Mouse (Mus musculus): ENCODE results near the gene Slc1a3.
A peak's percentile ranks its signal among the peaks of the same experiment; 100 is the strongest.

The Slc1a3 gene

DNA sequence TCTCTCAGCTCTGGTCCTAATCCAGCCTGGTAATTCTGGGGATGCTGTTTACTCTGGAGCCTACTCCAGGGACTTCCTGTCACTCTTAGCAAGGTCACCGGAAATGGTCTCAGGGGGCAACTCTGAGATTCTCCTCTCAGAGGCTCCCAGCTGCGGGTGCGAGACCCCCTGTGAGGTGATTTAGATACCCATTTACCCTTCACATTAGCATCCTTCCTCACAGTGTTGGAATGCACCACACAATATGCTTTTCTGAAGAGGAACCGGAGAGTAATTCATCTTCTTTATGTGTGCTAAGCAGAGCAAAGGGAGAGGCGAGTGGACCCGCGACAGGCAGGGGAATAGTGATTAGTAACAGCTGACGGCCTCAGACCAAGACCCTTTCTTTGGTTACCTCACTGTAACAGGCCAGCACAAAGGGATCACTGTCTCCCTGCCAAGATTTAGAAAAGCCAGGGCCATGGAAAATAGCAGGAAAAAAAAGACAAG lies 51.0 kb downstream of the Slc1a3 start:
- DNase-seq (ENCODE audit: low read depth, low spot score), result peak; percentile 12

DNA sequence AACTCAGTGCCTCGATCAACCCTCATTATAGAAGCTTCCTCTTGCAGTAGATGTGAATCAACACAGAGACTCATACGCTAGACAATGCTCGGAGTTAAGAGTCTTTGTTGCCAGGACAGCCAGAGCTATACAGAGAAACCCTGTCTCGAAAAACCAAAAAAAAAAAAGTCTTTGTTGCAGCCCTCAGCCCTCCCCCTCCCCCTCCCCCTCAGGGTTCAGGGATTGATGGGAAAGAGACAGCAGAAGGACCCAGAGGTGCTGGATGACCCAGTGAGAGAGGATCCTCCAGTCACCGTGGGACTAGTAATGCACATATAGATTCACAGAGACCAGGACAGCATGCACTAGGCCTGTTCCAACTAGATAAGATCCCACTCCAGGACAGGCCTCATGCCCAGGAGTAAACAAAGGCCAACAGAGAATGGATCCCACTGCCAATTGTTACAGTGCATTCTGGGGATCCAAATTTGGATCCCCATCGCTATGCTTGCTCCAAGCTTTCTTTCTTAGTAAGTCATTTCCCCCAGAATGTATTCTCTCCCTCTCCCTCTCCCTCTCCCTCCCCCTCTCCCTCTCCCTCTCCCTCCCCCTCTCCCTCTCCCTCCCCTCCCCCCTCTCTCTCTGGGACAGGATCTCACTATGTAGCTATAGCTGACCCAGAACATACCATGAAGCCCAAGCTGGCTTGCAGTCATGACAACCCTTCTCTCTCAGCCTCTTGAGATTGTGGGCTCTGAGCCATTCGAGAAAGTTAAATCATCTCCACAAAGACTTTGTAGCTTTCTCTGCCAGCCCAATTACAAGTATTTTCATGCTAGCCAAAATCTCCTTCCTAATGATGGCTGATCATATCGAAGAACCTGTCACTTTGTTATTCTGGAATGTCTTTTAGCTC lies 52.2 kb downstream of the Slc1a3 start:
- no peak for DNase-seq (ENCODE audit: low read depth, low spot score)

DNA sequence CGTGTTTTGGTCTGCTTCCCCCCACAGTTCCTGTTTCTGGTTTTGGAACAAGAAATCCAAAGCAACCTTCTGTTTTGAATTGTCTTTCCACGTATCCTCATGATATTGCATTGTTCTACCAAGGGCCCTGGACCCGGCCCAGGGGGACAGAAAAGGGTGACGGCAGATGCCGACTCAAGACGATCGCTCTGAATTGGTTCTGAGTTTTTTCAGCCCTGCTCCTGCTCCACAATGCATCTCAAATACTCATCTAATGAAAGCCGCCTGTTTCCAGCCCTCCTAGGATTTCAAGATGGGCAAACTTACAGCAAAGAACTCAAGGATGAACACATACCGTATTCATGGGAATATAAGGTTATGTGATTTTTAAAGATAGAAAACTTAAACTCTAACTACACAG lies 55.3 kb downstream of the Slc1a3 start:
- DNase-seq (ENCODE audit: low read depth, low spot score), result no peak

DNA sequence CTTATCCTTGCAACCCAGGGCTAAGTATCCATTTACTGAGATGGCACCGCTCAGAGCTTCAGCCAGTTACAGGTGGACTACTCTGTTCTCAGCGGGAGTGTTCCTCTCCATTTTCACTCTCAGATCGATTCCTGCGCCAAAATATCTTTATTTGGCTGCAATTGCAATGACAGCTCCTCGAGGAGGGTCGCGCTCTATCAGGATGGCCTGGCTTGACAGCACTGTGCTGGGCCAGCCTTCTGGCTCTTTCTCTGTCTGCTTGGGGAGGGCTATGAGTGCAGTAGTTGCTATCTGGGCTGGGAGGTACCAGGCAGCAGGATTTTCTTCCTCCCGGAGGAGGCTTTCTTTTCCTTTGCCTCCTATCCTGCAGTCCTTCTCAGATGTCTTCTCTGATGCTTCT lies 57.9 kb downstream of the Slc1a3 start:
- DNase-seq (ENCODE audit: low read depth, low spot score), result no peak

DNA sequence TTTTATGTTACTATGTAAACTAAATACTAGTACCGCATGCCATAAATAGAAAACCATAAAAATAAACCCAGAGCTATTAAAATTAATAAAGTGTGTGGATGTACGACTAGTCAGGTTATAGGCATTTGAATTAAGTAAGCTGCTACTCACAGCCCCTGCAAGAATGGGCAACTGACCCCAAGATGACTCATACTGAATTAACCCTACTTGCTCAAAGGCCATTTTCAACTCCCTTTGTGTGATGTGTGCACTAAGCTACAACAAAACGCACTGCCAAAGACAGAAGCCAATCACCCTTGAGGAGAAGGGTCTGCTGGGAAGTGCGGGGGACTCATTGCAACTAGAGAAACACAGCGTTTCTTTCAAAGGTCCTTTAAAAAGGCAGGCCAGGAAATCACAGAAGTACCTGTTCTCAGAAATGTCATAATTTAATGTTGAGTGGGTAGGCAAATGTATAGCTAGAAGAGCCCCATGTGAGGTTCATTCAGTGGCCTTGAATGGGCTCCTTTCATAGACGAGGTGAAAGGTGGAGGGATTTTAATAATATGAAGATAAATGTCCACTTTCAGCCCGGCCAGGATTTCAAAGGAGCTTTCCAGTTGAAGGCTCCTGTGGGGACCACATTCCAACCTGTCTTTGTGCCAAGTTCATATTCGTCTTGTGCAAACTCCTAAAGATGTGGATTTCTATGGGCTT lies 66.4 kb downstream of the Slc1a3 start:
- no peak for DNase-seq (ENCODE audit: low read depth, low spot score)

DNA sequence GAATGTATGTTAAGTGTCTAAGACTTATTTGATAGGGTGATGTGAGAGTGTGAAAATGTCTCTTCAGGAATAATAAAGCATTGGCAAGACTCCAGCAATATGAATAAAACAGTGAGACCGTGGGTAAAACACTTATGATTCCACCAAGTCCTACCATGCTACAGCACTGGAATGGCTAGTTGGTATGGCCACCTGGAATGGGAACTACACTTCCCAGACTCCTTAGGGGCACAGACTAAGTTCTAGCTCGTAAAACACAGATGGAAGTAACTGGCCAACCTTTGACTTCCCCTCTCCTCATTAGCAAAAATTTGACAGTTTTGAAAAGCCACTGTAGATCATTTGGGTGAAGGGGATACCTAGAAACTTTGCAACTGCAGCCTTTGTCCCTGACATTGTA lies 70.7 kb downstream of the Slc1a3 start:
- no peak for DNase-seq (ENCODE audit: low read depth, low spot score)

DNA sequence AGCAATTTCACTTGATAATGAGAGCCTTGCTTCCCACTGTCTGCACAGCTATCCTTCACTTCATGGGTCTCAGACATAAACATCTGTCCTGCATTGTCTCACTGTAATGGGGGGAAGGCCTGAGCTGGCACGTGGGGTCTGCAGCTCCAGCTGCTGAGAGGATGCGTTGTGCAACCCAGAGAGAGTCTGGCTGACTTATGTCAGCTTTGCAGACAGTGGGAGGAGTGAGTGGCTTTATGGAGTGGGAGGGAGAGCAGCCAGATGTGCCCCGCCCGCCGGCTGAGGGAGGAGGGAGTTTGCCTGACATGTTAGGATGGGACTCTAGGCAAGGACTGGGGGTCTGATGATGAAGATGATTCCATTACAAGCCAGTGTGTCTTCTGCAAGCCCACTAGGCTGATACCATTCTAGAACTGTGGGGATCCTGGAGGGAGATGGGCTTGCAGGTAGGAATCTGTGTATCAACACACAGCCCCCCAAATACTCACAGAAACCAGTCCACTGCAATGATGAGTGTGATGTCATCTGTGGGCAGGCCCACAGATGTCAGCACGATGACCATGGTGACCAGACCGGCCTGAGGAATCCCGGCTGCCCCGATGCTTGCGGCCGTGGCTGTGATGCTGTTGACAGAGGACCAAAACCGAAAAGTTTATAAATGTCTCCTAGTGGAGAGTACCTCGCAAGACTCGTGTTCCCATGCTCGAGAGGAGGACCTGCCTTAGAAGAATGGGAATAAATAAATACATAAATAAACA lies 71.8 kb downstream of the Slc1a3 start:
- DNase-seq (ENCODE audit: low read depth, low spot score), result no peak

DNA sequence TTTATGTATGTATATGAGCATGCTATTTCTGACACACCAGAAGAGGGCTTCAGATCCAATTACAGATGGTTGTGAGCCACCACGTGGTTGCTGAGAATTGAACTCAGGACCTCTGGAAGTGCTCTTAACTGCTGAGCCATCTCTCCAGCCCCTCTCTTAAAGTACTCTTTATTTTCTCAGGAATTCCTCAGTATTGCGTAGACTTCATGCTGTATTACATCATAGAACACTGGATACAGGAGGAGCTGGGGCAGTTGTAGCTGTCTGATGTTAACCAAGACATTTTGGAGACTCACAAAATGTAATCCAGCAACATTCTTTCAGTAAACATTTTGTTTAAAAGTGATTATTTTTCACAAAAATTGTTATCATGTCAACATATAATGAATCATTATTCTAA lies 73.3 kb downstream of the Slc1a3 start:
- no peak for DNase-seq (ENCODE audit: low read depth, low spot score)

DNA sequence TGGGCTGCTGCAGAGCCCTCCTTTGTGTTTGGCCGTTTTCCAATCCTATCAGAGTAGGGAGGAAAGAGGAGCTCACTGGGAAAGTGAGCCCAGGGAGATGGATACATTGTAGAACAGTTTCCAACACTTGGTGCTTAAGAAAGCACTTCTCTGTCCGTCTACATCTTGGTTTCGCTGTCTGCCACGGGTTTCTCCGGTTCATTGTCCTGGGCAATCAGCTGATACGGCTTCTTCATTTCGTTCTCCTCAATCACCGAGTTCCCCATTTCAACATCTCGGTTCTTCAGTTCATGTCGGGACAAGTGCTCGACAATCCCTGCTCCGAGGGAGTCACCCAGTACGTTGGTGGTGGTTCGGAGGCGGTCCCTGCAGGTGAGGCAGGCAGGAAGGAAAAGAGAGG lies 74.6 kb downstream of the Slc1a3 start:
- no peak for DNase-seq (ENCODE audit: low read depth, low spot score)

DNA sequence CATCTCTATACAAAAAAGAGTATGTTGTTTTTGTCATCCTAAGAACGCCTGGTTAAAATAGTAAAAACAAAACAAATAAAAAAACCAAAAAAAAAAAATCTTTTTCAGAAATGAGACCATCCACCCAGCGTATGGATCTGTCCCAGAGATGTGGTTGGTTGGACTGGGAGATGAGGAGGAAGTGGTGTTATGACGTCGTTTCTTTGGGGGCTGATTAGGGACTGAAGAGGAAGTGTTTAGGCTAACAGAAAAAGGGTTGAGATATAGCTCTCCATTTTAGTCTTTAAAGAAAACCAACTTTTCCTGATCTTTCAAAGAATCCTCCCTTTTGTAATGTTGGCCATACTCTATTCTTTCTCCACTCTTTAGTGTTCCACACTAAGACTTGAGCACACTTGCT lies 75.8 kb downstream of the Slc1a3 start:
- no peak for DNase-seq (ENCODE audit: low read depth, low spot score)

DNA sequence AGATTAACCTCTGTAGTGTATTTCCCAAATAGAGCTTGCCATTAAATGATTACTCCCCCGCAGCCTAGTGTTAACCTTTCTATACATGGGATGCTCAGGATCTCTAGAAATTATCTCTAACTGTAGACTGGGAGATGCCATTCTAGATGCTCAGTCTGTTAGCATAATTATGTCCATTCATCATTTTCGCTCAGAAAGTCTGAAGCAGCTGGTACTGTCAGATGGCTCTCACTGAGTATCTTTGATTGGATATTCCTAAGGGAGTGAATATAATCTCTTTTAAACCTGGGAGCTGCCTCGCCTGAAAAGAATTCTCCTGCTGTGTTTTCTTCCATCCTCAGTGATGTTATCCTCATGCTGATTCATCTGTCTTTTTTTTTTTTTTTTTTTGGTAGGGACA lies 76.2 kb downstream of the Slc1a3 start:
- DNase-seq (ENCODE audit: low read depth, low spot score), result no peak

DNA sequence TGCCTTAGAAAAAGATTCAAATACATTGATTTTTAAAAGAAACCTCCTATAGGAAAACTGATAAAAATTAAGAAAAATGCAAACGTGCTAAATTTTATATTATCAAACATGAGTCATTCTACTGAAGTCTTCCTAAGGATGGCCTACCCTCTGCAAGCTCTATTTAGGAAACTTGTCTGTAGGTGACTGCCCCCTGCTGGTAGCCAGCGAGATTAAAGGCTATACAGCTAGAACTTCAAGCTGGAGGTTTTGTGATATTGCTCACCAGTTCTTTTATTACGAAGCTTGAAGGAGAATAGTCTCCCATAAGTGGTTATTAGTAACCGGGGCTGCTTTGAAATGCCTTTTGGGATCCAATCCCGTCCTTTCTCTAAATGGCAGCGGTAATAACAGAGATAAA lies 77.2 kb downstream of the Slc1a3 start:
- peak; percentile 71 for DNase-seq (ENCODE audit: low read depth, low spot score)

DNA sequence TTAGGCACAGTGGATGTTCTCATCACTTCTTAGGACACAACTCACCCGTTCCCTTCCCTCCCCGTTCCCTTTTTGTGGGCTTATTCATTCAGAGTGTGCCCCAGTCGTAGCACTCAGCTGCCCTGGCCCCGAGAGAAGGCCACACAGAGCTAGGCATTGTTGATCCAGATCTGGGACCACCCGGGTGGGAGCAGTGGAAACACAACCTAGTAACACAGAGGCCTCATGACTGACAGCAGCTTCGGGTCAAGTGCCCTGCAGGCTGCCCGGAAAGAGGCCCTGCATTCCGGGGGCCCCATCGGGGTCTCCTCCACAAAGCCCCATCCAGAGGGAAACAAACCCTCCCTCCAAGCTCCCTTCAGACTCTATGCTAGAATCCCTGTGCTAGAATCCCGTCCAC lies 78.2 kb downstream of the Slc1a3 start:
- no peak for DNase-seq (ENCODE audit: low read depth, low spot score)

DNA sequence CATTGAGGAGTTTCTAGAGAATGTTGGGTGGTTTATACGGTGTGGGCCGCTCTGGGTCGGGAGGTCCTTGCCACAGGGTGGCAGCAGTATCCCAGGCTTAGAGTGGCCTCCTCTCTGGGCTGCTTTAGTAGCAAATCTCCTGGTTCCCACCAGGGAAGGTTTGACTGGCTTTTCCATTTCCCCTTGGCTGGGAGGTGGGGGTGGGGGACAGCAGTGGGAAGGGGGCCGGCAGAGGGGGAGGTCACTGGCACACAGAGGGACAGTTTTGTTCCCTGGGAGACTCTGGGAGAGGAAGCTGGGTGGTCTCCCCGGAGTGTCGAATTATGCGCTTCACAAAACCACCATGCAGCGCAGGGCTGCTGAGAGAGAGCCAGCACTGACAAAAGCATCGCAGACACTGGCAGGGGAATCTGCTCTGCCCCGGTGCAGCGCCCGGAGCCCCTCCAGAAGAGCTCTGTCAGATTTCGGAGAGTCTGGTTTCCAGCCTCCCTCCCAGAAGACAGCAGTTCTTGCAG lies 81.2 kb downstream of the Slc1a3 start:
- peak; percentile 79 for DNase-seq (ENCODE audit: low read depth, low spot score)

DNA sequence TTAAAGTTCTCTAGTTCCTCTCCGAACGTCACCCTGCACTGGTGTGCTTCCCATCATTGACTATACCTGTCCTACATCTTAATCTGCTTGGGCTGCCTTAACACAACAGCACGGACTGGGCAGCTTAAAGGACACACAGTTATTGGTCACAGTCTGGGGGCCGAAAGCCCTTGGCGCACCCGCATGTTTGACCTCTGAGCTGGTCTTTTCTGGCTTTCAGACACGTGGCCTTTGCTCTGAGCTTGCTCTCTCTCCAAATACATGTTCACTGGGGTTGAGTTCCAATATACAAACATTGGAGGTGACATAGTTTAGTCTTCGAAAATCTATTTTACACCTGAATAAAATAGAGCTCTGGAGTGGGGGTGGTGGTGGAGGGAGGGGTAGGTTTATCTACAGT lies 82.4 kb downstream of the Slc1a3 start:
- no peak for DNase-seq (ENCODE audit: low read depth, low spot score)

DNA sequence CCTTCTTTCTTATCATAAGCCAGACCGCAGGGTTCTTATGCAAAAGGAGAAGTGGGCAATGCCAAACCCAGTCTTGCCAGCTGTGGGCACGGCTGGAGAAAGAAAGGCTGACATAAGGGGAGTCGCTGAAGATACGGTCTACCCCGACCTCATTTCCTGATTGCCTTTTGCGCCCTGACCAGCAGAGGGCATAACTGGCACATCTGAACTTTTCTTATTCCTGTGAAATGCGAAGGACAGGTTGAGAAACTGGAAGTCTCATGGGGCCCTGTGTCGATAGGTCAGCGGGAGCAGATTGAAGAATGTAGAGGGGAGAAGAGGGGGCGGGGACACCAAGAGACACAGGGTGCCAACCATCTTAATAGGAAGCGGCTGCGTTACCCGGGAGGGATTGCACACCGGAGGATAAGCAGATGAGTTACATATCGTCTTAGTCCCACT lies 83.4 kb downstream of the Slc1a3 start:
- DNase-seq (ENCODE audit: low read depth, low spot score), result peak; percentile 79

DNA sequence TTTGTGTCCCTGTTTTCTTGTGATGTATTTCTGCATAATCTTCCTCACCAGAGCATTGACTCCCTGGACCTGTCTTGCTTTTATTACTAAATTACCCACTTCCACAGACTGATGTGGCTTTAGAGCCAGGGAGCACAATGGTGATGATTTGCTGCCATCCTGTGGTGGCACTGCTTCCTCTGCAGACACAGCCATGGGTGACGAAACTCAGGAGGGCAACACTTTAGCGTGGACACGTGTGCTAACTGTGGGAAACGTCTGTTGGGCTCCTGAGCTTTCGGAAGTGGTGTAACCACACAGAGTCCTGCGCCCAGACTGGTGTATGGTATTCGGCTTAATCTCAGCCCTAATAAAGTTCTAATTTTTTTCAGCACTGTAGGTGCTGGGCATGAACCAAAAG lies 85.2 kb downstream of the Slc1a3 start:
- DNase-seq (ENCODE audit: low read depth, low spot score), result peak; percentile 26

DNA sequence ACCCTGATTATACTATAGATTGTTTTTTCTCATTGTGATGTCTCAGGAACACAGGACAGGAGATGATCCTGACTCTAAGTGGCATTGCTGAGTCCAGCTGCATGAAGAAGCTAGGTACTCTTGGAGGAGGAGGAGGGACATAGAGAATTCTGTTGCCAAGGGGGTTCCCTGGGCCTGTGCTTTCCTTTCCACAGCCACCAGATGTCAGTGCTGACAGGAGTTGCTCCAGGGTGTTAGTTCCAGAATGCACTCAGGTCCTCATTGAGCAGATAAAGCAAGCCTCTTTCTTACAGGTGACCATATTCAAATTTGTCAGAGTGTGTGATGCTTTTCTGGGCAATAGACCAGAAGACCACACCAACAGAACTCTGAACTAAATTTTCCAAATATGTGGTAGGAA lies 86.7 kb downstream of the Slc1a3 start:
- peak; percentile 38 for DNase-seq (ENCODE audit: low read depth, low spot score)

DNA sequence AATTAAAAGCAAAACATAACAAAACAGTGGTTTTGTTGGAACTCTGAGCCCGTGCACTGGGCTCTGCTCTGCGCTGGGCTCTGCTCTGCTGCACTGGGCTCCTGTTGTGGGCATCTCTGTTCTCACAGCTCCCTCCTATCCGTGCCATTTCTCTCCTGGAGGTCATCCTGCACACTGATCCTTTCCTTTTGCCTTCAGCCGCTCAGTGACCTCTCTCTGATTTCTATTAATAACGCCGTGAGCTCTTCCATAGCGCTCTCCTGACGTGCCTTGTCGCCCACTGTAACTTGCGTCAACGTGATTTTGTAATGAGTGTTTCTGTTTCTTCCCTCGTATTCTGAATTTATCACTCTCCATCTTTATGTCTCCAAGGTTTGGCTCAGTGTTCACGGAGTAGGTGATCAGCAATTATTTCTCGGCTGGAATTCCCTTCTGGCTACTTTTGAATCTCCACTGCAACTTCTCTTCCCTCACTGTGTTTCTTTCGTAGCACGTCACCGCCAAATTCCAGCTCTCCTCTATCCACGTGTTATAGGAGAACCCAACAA lies 91.0 kb downstream of the Slc1a3 start:
- DNase-seq (ENCODE audit: low read depth, low spot score), result no peak

DNA sequence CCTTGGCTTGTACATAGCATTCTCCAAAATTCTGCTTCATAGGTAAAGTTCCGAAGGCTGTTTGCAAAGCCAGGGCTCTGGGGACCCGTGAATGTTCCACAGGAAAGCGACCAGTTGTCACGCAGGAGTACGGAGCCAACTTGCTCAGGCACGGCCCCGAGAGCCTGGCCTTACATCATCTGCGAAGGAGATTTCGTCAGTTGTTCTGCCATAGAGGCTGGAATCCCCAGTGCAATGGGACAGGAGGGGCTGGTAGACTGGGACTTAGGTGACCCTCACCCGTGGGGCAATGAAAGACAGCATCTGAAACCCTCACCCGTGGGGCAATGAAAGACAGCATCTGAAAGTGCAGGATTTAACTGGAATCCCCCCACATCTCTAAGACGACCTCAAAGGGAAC lies 94.3 kb downstream of the Slc1a3 start:
- no peak for DNase-seq (ENCODE audit: low read depth, low spot score)

DNA sequence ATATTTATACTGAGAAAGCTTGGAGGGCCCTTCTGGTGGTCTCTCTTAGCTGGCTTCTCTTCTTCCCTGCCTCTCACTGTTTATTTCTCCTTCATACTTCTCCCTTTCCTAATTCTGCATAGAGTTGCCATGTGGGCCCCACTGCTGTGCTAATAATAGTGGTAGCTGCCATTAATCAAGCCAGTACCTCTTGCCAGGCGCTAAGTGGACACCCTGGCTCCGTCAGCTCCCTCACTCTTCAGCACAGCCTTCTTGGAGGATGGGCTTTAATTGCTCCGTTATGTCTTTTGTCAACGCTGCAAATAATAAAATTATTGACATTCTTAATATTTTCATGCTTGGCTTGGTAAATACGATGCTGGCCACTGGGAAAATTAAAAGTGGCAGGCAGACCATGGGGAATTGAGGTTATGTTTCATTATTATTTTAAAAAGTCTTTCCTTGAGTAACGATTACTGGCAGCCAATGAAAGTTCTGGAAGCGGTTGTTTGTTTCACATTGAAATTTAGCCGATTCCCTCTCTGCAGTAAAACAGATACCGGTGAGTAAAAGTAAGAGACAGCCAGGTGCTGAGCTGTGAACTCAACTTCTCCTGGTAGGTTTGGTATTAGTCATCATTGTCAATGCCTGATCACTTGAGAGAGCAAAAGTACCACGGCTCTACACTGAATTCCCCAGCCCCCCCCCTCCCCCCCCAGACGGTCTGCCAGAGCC lies 94.9 kb downstream of the Slc1a3 start:
- no peak for DNase-seq (ENCODE audit: low read depth, low spot score)
